Mouse (Mus musculus) bone marrow macrophage, adult 2 months (primary cell): ENCODE measurements around the gene Serping1. TPM values are rescaled to one million over a fixed set of nuclear protein-coding genes. Genes with fewer than 3 reads are reported as not detected.
A peak's percentile ranks its signal among the peaks of the same experiment; 100 is the strongest.

Source experiments
- H3K27ac ChIP-seq: 2 replicates; pipeline ENCODE4 v1.5.1; 2012; ENCODE audit warnings: low read depth, low read length; ENCODE audit not compliant: insufficient read depth
- H3K4me1 ChIP-seq: 2 replicates; pipeline ENCODE4 v1.6.1; 2012; ENCODE audit warnings: low read length; ENCODE audit not compliant: control insufficient read depth, insufficient read depth
- H3K4me3 ChIP-seq: 2 replicates; pipeline ENCODE4 v1.5.1; 2012; ENCODE audit warnings: mild to moderate bottlenecking, low read length, moderate library complexity; ENCODE audit not compliant: insufficient read depth
- CTCF ChIP-seq: IDR thresholded peaks from 2 replicates; pipeline ENCODE4 v1.5.1; 2012; ENCODE audit warnings: low read depth, mild to moderate bottlenecking, low read length, moderate library complexity
- POLR2A ChIP-seq: IDR thresholded peaks from 2 replicates; pipeline ENCODE4 v1.6.1; 2012; ENCODE audit warnings: mild to moderate bottlenecking, low read depth, low read length, borderline replicate concordance
- polyA plus RNA-seq: library from polyadenylated mRNA; stranded (reverse); fragments of >200 nt; gene quantifications from 2 replicates; pipeline ENCODE4 v1.2.4, GENCODE M21; 2012; ENCODE audit not compliant: missing spikeins, insufficient read depth, insufficient read length

The Serping1 gene
- polyA plus RNA-seq: 0.83 TPM in 1 of 2 replicates, not detected in the other

- TF ChIP-seq CTCF (no peak), POLR2A (no peak)
- Histone ChIP-seq H3K27ac (no peak within 1 kb of the TSS), H3K4me1 (no peaks in the 10 kb centered on the region), H3K4me3 (no peak within 1 kb of the TSS)
Measured at GRCm38 (mm10) chr2:84775241-84775640, at the start of gene Serping1. Gene Serping1 (minus strand): TSS chr2:84775444.

- peaks cover 17% of the 10 kb centered on the region for H3K4me1 ChIP-seq
- no peak overlapping the region for H3K4me3 ChIP-seq
- H3K27ac ChIP-seq: no peak overlapping the region
- TF ChIP-seq CTCF (no peak), POLR2A (no peak)
Measured at GRCm38 (mm10) chr2:84823237-84823636, 48.0 kb upstream of the Serping1 start.

- TF ChIP-seq CTCF (no peak), POLR2A (no peak)
- Histone ChIP-seq H3K27ac (no peak within 1 kb of the TSS), H3K4me3 (no peak within 1 kb of the TSS), H3K4me1 (peaks cover 15% of the 10 kb centered on the region)
Measured at GRCm38 (mm10) chr2:84822552-84822951, 47.3 kb upstream of the Serping1 start, which contains the start of gene Smtnl1. Gene Smtnl1 (minus strand): TSS chr2:84822652.

DNA sequence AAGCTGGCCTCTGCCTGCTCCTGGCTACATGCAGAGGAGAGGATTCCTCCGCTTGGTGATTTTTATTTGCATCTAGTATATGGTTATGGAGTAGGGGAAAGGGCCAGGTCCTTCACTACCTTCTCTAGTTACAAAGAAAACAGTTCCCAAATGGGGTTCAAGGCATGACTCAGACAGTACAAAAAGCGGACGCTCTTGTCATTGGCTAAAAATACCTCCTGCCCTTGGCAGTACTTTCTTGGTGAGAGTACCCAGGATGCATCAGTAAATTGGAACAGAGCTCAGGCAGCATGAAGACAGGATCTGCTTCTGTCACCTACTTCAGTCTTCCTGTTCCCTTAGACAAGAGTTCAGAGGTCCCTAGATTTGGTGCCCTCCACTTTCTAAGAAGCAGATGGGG, 44.6 kb upstream of the Serping1 start:
- Histone ChIP-seq H3K4me3 (no peak overlapping the region), H3K4me1 (peaks cover 12% of the 10 kb centered on the region), H3K27ac (no peak overlapping the region)
- TF ChIP-seq CTCF: no peak
- TF ChIP-seq POLR2A: no peak

DNA sequence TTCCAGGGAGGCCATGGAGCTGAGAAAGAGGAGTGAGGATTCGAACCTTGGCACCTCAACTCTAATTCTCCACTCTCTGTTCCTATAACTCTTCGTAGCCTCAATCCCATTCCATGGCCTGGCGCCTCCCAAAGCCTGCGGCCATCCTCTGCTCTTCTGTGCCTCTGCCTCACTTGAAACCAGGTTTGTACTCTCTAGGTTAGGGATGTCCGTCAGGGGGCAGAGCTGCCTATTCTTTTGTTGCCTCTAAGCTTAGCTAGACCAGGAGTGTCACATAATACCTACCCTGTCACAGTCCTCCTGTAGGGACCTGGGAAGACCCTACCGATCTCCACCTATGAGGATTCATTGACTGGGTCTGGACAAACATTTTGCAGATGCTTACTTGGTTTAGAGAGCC, 37.4 kb upstream of the Serping1 start:
- Histone ChIP-seq H3K4me1 (peaks cover 8% of the 10 kb centered on the region), H3K4me3 (no peak overlapping the region), H3K27ac (no peak overlapping the region)
- TF ChIP-seq CTCF (no peak), POLR2A (no peak)

GRCm38 (mm10) chr2:84811880-84812279, 36.6 kb upstream of the Serping1 start:
- Histone ChIP-seq H3K4me1 (peaks cover 8% of the 10 kb centered on the region), H3K27ac (no peak overlapping the region), H3K4me3 (no peak overlapping the region)
- TF ChIP-seq CTCF: no peak
- no peak for TF ChIP-seq POLR2A

- Histone ChIP-seq H3K27ac (no peak overlapping the region), H3K4me3 (no peak overlapping the region), H3K4me1 (peaks cover 8% of the 10 kb centered on the region)
- peak; percentile 86 for TF ChIP-seq CTCF
- TF ChIP-seq POLR2A: no peak
Measured at GRCm38 (mm10) chr2:84810886-84811577, 35.8 kb upstream of the Serping1 start.

DNA sequence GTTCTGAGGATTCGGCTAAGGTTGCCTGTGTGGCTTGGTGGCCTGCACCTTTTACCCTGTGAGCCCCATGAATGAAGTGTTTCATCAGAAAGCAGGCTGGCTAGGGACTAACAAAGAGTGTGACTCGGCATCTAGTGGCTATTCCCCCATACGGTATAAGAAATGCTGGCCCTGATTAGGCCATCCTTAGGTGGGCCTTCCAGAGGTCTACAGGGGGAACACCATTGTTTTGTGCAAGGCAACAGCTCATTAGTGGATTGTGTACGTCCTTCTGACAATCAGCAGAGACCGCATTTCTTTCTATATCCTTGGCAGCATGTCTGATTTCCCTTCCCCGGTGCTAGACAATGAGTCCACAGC, 35.3 kb upstream of the Serping1 start:
- H3K4me3 ChIP-seq: no peak overlapping the region
- no peak overlapping the region for H3K27ac ChIP-seq
- H3K4me1 ChIP-seq: peaks cover 8% of the 10 kb centered on the region
- TF ChIP-seq POLR2A (no peak), CTCF (no peak)

- TF ChIP-seq CTCF (no peak), POLR2A (no peak)
- Histone ChIP-seq H3K4me1 (peaks cover 8% of the 10 kb centered on the region), H3K4me3 (no peak overlapping the region), H3K27ac (no peak overlapping the region)
Measured at GRCm38 (mm10) chr2:84809330-84809729, 34.1 kb upstream of the Serping1 start.

DNA sequence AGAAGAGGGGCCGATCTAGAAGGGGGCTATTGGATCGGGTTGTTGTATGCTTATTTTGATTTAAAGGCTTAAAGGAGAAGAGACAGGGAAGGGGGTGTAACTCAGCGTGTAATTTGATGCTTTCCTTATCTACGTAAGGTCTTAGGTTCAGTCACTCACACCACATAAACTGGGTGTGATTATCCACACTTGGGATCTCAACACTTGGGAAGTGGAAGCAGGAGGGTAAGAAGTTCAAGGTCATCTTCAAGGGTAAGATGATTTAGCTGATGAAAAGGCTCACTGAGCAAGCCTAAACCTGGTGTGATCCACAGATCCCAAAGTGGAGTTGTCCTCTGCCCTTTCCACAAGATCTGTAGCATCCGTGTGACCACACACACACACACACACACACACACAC, 31.3 kb upstream of the Serping1 start:
- TF ChIP-seq POLR2A: no peak
- TF ChIP-seq CTCF: no peak
- Histone ChIP-seq H3K27ac (no peak overlapping the region), H3K4me3 (no peak overlapping the region), H3K4me1 (peaks cover 8% of the 10 kb centered on the region)
